Mouse (Mus musculus): ENCODE measurements at regions not wholly inside any gene's neighbourhood (a gene's known extent, or its start where the extent isn't known, plus 50 kb on each side); places are given as distances from the start of the nearest gene placed in this dataset.

DNA sequence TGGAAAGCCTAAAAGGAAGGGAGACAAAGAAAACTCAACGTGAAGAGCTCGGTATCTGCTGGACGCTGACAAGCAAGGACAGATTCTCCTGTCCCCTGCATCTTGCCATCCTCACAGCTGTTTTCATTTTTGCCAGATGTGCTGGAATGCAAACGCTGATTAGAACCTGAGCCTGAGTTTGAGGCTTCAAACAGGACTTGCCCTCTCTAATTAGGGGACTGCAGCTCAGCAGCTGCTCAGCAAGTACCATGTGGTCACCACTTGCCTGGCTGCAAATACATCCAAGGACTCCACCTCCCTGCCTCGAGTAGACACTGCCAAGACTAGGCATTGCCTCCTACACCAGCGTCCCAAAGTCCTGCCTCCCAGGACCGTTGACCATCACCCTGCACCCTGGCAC, 140.7 kb downstream of the Cdc5l start:
- no peak for DNase-seq (ENCODE audit: low read depth, low spot score)

- no peak for DNase-seq (ENCODE audit: low read depth, low spot score)
Observed at GRCm38 (mm10) chr17:45291052-45291451, 142.5 kb downstream of the Cdc5l start.

DNA sequence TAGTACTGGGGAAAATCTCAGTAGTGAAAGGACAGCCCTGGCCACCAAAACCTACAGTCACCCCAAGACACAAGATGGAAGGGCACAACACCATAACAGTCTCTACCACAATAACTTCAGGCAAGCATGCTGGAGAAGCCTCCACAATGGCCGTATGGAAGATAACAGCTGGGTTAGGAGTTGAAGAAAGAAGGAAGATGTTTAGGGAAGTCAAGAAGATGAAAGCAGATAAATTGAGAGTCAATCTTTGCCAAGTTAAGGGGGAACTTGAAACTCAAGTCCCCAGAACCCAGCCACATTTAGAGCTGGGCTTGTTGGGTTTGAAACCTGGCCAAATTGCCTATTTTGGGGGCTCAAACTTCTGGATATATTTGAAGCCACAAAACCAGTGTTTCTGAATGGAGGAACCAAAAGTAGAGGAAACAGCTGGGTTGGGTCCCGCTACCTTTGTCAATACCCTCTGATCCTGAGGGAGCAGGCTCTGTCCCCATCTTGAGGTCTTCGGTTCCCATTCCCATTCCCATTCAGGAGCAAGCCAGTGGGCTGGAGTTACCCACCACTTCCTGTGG, 147.8 kb downstream of the Cdc5l start:
- no peak for DNase-seq (ENCODE audit: low read depth, low spot score)

DNA sequence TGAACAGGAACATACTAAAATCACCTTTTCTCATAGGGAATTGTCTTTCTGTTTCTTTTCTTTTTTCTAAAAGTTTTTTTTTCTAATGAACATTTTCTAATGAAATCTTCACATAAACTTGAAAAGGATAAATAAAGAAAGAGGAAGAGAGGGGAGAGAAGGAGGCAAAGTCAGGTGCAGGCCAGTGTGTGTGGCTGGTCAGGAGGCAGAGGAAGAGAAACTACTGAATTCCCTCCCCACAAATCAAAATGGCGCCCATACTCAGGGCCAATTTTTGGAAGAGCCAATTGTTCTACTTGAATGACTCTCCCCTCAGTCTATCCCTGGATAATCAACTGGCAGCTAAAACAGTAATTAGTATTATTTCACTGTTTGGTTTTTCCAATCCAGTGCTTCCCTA, 152.0 kb downstream of the Cdc5l start:
- no peak for DNase-seq (ENCODE audit: low read depth, low spot score)

DNA sequence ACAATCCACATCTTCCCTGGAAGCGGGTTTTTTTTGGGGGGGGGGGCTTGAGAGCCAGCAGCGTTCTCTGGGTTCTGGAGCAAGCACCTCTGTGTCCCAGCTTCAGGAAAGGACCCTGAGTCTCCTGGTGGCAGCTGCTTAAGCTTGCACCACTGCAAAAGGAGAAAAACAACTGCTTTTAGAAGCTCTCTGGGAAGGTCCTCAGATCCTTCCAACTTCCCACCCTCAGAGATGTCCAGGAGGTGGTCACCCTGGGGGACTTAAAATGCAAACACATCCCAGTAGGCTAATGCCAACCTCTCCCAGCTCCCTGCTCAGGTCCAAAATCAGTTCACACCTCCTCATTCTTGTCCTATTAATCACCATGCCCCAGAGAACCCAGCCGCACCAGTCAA, 153.7 kb downstream of the Cdc5l start:
- no peak for DNase-seq (ENCODE audit: low read depth, low spot score)

GRCm38 (mm10) chr17:45279075-45279810, 154.3 kb downstream of the Cdc5l start:
- no peak for DNase-seq (ENCODE audit: low read depth, low spot score)

- no peak for DNase-seq (ENCODE audit: low read depth, low spot score)
Observed at GRCm38 (mm10) chr17:45277516-45277915, 156.0 kb downstream of the Cdc5l start.

- DNase-seq (ENCODE audit: low read depth, low spot score): no peak
Observed at GRCm38 (mm10) chr17:45276686-45277405, 156.7 kb downstream of the Cdc5l start.

- DNase-seq (ENCODE audit: low read depth, low spot score): no peak
Observed at GRCm38 (mm10) chr17:45274894-45275293, 158.6 kb downstream of the Cdc5l start.

DNA sequence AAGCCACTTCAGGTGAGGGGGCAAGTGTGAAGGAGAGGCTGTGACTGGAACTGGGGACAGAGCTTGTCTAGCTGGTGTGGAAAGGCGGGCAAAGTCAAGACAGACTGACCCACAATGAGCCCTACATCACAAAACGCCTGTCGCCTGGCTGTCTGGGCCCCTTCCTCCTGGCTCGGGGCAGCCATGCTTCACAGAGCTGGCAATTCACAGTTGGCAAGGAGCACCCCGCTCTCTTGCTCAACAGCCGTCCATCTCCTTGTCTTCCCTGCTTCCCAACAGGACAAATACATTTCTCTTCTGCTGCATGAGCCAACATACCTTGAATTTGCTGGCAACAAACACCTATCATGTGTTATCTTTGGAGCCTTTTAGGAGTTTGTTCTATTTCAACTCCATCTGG, 166.8 kb downstream of the Cdc5l start:
- no peak for DNase-seq (ENCODE audit: low read depth, low spot score)

GRCm38 (mm10) chr17:45265587-45265986, 167.9 kb downstream of the Cdc5l start:
- DNase-seq (ENCODE audit: low read depth, low spot score): no peak

- no peak for DNase-seq (ENCODE audit: low read depth, low spot score)
Observed at GRCm38 (mm10) chr17:45264434-45264833, 169.1 kb downstream of the Cdc5l start.

- DNase-seq (ENCODE audit: low read depth, low spot score): no peak
Observed at GRCm38 (mm10) chr17:45260421-45260820, 173.1 kb downstream of the Cdc5l start.

DNA sequence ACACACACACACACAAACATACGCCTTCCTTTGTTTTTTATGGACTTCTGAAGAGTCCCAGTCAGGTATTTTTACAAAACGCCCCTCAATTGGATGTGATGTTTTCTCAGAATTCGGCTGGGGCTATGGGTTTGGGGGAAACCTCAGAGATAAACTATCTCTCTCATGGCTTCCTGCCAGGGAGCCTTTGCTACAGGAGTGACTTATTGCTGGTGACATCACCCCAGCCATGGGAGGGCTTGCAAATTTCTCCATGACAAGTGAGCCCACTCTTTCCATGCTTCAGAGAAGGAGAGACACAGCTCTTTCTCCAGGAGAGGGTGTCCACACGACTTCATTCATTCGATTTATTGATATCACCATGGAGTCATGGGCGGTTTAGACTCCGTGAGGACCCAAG, 175.5 kb downstream of the Cdc5l start:
- DNase-seq (ENCODE audit: low read depth, low spot score): no peak

GRCm38 (mm10) chr17:45252593-45253230, 180.8 kb downstream of the Cdc5l start:
- no peak for DNase-seq (ENCODE audit: low read depth, low spot score)

GRCm38 (mm10) chr17:45251034-45251730, 182.4 kb downstream of the Cdc5l start:
- DNase-seq (ENCODE audit: low read depth, low spot score): no peak

DNA sequence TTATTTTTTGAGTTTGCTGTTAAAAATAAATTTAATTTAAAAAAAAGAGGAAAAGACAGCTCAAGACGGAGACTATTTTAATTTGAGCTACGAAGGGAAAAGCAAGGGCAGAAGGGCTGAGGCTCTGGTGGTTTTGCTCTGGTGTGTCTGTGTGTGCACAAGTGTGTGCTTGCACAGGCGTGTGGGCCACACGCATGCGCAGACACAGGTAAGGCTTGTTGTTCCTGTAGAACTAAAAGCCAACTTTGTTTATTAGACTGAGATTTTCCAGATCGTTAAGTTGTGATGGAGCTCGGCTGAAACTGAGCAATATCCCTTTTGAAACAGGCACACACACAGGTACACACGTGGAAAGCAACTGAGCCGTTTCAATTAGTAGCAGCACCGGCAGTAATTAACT, 183.1 kb downstream of the Cdc5l start:
- no peak for DNase-seq (ENCODE audit: low read depth, low spot score)

DNA sequence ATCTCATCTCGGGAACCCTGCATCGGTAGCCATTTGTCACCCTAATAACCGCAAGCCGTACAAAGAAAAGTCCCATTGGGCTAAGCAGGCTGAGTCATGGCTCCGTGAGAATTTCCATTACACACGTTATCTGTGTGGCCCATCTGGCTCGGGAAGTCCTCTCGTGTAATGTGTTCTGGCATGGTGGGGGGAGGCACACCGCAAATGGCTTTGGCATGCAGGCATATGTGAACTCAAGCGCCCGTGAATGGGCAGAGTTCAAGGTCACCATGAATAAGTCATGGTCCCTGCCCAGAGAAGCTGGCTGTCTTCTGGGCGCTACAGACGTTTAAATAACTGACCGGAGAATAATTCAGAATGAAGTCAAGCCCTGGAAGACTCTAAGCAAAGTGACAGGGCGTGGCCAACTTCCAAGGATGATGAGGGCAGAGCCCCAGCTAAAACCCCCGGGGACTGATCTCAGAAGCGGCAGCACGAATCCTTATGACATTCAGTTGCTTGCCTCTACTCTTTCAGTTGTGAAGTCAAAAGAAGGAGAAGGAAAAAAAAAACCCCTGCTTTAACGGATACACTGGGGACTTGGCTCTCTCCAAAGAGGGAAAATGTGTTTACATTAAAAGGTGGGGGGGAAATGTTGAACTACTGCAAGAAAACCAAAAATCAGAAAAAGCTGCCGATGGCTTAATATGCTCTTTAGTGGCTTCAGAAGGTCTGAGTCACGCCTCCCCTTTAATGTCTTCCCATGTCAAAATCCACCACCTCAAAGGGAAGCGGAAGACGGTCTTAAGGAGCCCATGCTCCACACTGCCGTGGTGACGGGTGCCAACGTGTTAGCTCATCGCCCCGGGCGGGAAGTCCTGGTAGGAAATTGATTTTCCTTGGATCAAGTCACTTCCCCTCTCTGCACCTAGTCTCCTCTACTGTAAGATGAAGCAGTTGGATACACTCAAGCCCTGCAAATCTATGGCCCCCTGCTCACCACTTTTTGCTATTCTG, 186.1 kb downstream of the Cdc5l start:
- DNase-seq (ENCODE audit: low read depth, low spot score): no peak

DNA sequence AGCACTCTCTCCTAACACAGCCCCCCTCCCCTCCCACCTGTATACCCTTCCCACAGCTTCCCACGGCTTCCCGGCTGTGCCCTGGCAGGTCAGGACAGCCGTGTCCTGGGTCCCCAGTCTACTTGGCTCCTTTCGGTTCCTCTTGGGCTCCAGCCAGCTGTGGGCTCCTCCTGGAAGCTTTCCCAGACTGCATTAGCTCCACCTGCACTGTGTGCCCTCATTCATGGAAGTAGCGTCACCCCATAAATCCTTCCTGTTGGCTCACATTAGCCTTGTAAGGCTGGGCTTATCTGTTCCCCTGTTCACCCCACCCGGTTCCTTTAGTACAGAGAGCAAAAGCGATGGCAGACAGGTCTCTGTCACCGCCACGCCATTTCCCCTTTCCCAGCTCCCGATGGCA, 188.7 kb downstream of the Cdc5l start:
- DNase-seq (ENCODE audit: low read depth, low spot score): no peak

DNA sequence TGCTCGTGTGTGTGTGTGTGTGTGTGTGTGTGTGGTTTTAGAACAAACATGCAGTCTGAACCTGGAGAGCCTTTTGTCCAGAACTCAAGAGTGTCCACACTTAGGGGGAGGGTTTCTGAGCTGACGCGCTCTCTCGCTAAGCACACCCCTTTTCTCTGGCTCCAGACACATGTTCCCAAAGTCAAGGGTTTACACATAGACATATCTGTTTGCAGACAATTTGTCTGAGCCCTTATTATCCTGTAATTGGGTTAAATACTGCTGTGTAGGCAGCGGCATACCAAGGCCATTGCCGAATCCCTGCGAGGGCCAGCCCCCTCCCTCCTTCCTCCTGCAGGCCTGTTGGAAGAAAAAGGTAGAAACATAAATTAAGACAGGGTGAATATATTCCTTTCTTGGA, 190.4 kb downstream of the Cdc5l start:
- DNase-seq (ENCODE audit: low read depth, low spot score): no peak

GRCm38 (mm10) chr17:45242076-45242475, 191.5 kb downstream of the Cdc5l start:
- DNase-seq (ENCODE audit: low read depth, low spot score): no peak

All from telencephalon, adult 2 months (tissue).